Mouse (Mus musculus): Measurements from ENCODE around the gene Cog2. TPM values are rescaled to one million over a fixed set of nuclear protein-coding genes. Genes with fewer than 3 reads are reported as not detected.

The Cog2 gene
- polyA plus RNA-seq, 1 experiment from 2014 or later, result 30.4 TPM

DNA sequence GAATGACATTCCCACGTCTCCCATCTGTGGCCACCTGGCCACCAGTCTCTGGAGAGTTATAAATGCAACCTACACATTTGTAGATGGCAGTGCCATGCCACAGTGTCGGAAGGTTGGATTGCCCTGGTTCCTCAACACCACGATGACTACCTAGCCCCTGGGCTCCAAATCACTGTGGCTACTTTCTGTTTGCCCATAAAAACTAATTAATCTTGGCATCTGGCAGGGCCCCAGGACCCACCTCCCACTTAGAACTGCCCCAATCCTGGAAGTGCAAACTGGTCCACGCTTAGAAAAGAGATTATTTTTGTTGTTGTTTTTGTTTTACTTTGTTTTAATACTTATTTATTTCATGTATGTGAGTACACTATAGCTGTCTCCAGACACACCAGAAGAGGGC is 24.3 kb upstream of the Cog2 start:
- Histone ChIP-seq H3K4me2 (no peak overlapping the region), H3K36me3 (no peaks in the 10 kb centered on the region), H3K9ac (replicated peaks) (no peak overlapping the region), H3K9me3 (replicated peaks) (no peaks in the 10 kb centered on the region), H3K27me3 (replicated peaks) (no peaks in the 10 kb centered on the region), H3K4me3 (replicated peaks) (no peak overlapping the region), H3K4me1 (no peaks in the 10 kb centered on the region), H3K27ac (replicated peaks) (no peak overlapping the region)
- WGBS, result 79% methylated on average over 4 of the region's 4 CpGs
- ATAC-seq (ENCODE audit: low FRiP score), result no peak

DNA sequence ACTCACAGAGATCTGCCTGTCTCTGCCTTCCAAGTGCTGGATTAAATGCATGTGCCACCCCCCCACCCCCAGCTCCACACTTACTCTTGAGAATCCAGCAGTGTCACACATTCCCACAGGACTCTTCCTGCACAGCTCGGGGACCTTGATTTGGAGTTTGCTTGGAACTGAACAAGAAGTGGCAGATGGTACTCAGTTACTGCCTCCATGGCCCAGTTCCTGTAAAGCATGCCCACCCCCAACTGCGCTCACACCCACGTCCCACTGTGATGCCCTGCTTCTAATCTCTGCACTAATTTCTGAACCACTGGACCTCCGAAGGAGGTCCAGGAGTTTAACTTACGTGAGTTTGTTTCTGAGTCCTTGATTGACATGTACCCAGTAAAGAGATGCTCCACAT is 23.7 kb upstream of the Cog2 start:
- no peaks in the 10 kb centered on the region for H3K9me3 ChIP-seq (replicated peaks)
- H3K4me2 ChIP-seq, result no peak overlapping the region
- no peaks in the 10 kb centered on the region for H3K27me3 ChIP-seq (replicated peaks)
- no peaks in the 10 kb centered on the region for H3K4me1 ChIP-seq
- H3K36me3 ChIP-seq, result no peaks in the 10 kb centered on the region
- H3K27ac ChIP-seq (replicated peaks), result no peak overlapping the region
- H3K9ac ChIP-seq (replicated peaks), result no peak overlapping the region
- ATAC-seq (ENCODE audit: low FRiP score), result no peak
- no peak overlapping the region for H3K4me3 ChIP-seq (replicated peaks)
- WGBS, result 92% methylated on average over 5 of the region's 5 CpGs

DNA sequence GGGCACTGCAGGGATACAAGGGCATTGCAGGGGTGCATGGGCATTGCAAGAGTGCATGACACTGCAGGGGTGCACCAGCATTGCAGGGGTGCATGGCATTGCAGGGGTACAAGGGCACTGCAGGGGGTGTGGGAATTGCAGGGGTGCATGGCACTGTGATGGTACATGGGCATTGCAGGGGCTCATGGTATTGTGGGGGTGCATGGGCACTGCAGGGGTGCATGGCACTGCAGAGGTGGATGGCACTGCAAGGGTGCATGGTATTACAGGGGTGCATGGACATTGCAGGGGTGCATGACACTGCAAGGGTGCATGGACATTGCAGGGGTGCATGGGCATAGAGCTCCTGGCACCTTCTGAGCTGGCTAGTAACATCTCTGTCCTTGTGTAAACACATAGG is 22.2 kb upstream of the Cog2 start:
- H3K4me1 ChIP-seq, result no peaks in the 10 kb centered on the region
- H3K4me2 ChIP-seq, result no peak overlapping the region
- no peaks in the 10 kb centered on the region for H3K9me3 ChIP-seq (replicated peaks)
- H3K27ac ChIP-seq (replicated peaks), result no peak overlapping the region
- ATAC-seq (ENCODE audit: low FRiP score), result no peak
- H3K4me3 ChIP-seq (replicated peaks), result no peak overlapping the region
- no peaks in the 10 kb centered on the region for H3K36me3 ChIP-seq
- H3K27me3 ChIP-seq (replicated peaks), result no peaks in the 10 kb centered on the region
- no peak overlapping the region for H3K9ac ChIP-seq (replicated peaks)

DNA sequence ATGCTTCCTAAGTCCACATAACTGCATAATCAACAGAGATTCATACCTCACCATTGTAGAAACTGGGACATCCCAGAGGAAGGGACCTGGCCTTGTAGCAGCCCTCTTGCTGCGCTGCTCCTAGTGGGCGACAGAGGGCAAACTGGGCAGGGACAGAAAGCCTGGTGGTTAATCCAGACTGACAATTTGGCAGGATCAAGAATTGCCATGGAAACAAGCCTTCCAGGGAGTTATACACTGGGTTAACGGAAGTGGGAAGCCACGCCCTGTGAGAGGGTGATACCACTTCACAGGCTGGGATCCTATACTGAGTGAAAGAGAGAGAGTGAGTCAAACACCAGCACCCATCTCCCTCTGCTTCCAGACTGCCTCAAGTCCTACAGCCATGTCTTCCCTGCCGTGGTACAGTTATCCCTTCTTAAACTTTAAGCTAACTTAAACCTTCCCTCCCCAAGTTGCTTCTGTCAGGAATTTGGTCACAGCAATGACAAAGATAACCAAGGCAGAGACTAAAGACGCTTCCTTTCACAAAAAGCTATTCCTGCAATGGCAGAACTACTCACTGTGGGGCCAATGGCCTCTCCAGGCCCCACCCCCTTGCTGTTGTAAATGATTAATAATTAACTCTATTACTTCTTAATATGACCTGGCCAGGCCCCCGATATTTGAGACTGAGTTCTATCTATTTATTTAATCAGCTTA is 21.2 kb upstream of the Cog2 start:
- no peak overlapping the region for H3K9ac ChIP-seq (replicated peaks)
- 52% methylated on average over 7 of the region's 7 CpGs for WGBS
- H3K4me2 ChIP-seq, result no peak overlapping the region
- no peaks in the 10 kb centered on the region for H3K4me1 ChIP-seq
- no peak overlapping the region for H3K27ac ChIP-seq (replicated peaks)
- H3K36me3 ChIP-seq, result no peaks in the 10 kb centered on the region
- H3K27me3 ChIP-seq (replicated peaks), result no peaks in the 10 kb centered on the region
- no peak overlapping the region for H3K4me3 ChIP-seq (replicated peaks)
- no peak for ATAC-seq (ENCODE audit: low FRiP score)
- no peaks in the 10 kb centered on the region for H3K9me3 ChIP-seq (replicated peaks)

DNA sequence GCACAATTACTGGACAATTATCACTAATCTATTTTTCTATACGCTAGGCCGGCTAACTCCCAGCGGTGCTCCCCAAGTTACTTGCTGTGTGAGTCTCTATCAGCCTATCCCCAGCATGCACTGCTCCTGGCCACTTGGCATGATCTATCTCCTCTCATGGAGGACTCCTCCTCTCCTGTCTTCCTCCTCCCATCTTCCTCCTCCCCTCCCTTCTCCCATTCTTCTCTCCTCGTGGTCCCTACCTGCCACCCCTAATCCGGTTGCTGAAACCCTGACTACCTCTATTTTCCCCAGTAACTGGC is 20.7 kb upstream of the Cog2 start:
- no peaks in the 10 kb centered on the region for H3K27me3 ChIP-seq (replicated peaks)
- no peaks in the 10 kb centered on the region for H3K9me3 ChIP-seq (replicated peaks)
- no peak for ATAC-seq (ENCODE audit: low FRiP score)
- no peaks in the 10 kb centered on the region for H3K4me1 ChIP-seq
- H3K27ac ChIP-seq (replicated peaks), result no peak overlapping the region
- H3K4me3 ChIP-seq (replicated peaks), result no peak overlapping the region
- H3K9ac ChIP-seq (replicated peaks), result no peak overlapping the region
- 75% methylated on average over 5 of the region's 5 CpGs for WGBS
- H3K4me2 ChIP-seq, result no peak overlapping the region
- no peaks in the 10 kb centered on the region for H3K36me3 ChIP-seq

DNA sequence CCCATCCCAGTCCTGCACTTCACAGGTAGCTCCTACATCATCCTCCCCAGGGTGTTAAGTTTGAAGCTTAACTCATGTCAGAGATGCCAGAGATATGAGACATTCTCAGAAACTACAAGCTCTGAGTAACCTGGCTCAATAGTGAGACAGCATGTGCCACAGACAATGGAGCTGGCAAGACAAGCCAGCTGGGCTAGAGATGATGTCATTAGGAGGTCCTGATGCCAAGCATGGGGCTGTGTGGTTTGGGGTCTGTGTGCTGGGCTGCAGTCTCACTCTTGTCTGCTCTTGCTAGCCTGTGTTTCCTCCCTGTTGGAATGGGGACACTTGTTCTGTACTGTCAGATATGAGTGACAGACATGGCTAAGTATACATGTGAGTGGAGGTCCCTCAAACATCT is 14.9 kb upstream of the Cog2 start:
- no peaks in the 10 kb centered on the region for H3K9me3 ChIP-seq (replicated peaks)
- no peak overlapping the region for H3K4me3 ChIP-seq (replicated peaks)
- H3K36me3 ChIP-seq, result no peaks in the 10 kb centered on the region
- H3K4me1 ChIP-seq, result no peaks in the 10 kb centered on the region
- H3K27ac ChIP-seq (replicated peaks), result no peak overlapping the region
- H3K9ac ChIP-seq (replicated peaks), result no peak overlapping the region
- H3K27me3 ChIP-seq (replicated peaks), result no peaks in the 10 kb centered on the region; the same call in 1 of the 2 replicates
- no peak overlapping the region for H3K4me2 ChIP-seq
- ATAC-seq (ENCODE audit: low FRiP score), result no peak

DNA sequence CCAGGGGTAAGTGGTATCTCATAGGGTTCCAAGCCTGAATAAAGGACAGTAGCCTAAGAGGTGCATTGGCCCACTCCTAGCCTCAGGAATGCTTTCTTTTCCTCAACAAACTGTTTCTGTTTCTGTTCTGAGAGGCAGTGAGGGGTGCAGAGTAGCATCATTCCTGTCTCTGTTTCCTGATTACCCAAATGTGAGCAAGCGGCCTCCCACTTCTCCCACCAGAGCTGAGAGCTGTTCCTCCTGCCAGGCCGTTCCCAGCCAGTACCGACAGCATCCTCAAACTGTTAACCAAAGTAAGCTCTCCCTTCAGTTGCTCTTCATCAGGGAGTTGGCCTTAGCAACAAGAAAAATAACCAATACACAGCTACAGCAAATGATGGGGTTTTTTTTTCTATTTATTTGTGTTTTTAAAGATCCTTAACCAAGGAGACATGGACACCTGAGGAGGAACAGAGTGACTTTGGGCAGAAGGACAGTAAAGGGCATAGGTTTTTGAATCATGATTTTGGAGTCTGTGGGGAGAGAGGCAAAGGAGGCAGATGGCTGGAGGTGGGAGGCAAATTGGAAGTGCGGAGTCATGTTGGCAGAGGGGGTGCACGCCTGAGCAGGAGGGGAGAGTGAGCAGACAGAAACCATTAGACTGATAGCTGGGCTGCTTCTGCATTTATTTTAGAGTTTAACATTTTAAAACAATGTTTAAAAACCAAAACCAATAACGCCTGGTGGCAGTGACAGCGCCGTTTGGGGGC is 12.8 kb upstream of the Cog2 start:
- ATAC-seq (ENCODE audit: low FRiP score), result no peak
- Histone ChIP-seq H3K9ac (replicated peaks) (no peak overlapping the region), H3K9me3 (replicated peaks) (no peaks in the 10 kb centered on the region), H3K4me1 (no peaks in the 10 kb centered on the region), H3K27ac (replicated peaks) (no peak overlapping the region), H3K4me2 (no peak overlapping the region), H3K4me3 (replicated peaks) (no peak overlapping the region), H3K27me3 (replicated peaks) (no peaks in the 10 kb centered on the region; the same call in none of the 2 replicates), H3K36me3 (no peaks in the 10 kb centered on the region)
- WGBS, result 78% methylated on average over 8 of the region's 8 CpGs

DNA sequence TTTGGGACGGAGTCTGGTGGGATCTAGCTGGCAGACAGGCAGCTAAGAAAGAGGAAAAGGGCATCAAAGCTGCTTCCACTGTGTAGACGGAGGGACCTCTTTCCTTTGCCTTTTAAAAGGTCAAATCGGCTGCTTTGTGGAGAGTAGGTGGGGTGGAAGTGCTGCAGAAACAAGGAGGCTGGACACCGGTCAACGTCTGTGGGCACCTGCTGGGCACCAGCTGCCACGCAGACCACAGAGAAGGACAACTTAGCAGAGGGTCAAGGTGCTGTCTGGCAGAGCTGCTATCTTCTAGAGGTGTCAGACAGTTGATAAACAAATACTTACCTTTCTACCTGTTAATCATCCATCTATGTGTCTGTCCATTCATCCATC is 12.3 kb upstream of the Cog2 start:
- H3K27me3 ChIP-seq (replicated peaks), result no peaks in the 10 kb centered on the region; the same call in none of the 2 replicates
- H3K9ac ChIP-seq (replicated peaks), result no peak overlapping the region
- H3K36me3 ChIP-seq, result no peaks in the 10 kb centered on the region
- H3K4me1 ChIP-seq, result no peaks in the 10 kb centered on the region
- 62% methylated on average over 6 of the region's 6 CpGs for WGBS
- no peaks in the 10 kb centered on the region for H3K9me3 ChIP-seq (replicated peaks)
- no peak overlapping the region for H3K4me3 ChIP-seq (replicated peaks)
- no peak overlapping the region for H3K27ac ChIP-seq (replicated peaks)
- no peak for ATAC-seq (ENCODE audit: low FRiP score)
- H3K4me2 ChIP-seq, result no peak overlapping the region

DNA sequence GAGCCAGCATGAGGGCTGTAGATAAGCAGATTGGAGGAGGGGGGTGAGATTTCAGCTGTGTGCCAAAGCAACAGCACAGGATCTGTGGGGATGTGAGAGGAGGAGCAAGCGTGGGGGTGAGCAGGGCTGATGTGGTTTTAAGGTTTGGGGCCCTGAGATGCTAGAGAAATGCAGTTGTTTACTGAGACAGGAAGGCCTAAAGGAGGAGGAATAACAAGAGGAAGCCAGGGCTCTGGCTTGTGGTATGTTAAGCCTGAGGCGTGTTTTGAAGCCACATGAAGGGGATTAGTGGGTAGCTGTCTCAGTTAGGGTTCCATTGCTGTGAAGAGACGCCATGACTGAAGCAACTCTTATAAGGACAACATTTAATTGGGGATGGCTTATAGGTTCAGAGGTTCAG is 11.4 kb upstream of the Cog2 start:
- ATAC-seq (ENCODE audit: low FRiP score), result no peak
- no peak overlapping the region for H3K27ac ChIP-seq (replicated peaks)

DNA sequence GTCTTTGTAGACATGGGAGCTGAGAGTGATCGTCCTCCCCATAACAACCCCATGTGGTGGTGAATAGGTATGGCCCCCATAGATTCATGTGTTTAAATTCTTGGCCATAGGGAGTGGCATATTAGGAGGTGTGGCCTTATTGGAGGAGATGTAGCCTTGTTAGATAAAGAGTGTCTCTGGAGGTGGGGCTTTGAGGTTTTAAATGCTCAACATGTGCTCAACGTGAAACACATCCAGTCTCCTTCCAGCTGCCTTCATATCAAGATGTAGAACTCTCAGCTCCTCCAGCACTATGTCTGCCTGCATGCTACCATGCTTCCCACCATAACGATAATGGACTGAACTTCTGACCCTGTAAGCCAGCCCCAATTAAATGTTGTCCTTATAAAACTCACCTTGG is 4.5 kb upstream of the Cog2 start:
- no peak overlapping the region for H3K9ac ChIP-seq (replicated peaks)
- H3K4me1 ChIP-seq, result peaks cover 2% of the 10 kb centered on the region; the same call in 1 of the 2 replicates
- ATAC-seq (ENCODE audit: low FRiP score), result no peak
- no peak overlapping the region for H3K4me3 ChIP-seq (replicated peaks)
- H3K27me3 ChIP-seq (replicated peaks), result peaks cover 21% of the 10 kb centered on the region
- no peaks in the 10 kb centered on the region for H3K9me3 ChIP-seq (replicated peaks)
- H3K36me3 ChIP-seq, result no peaks in the 10 kb centered on the region
- WGBS, result 72% methylated on average over 3 of the region's 3 CpGs
- no peak overlapping the region for H3K4me2 ChIP-seq
- H3K27ac ChIP-seq (replicated peaks), result no peak overlapping the region

More for the DNA sequence above, 11.4 kb upstream of the Cog2 start:
- Histone ChIP-seq H3K4me3 (replicated peaks) (no peak overlapping the region), H3K36me3 (no peaks in the 10 kb centered on the region), H3K27me3 (replicated peaks) (no peaks in the 10 kb centered on the region; the same call in none of the 2 replicates), H3K4me1 (no peaks in the 10 kb centered on the region), H3K9me3 (replicated peaks) (no peaks in the 10 kb centered on the region), H3K9ac (replicated peaks) (no peak overlapping the region), H3K4me2 (no peak overlapping the region)
- WGBS, result 80% methylated on average over 3 of the region's 3 CpGs

DNA sequence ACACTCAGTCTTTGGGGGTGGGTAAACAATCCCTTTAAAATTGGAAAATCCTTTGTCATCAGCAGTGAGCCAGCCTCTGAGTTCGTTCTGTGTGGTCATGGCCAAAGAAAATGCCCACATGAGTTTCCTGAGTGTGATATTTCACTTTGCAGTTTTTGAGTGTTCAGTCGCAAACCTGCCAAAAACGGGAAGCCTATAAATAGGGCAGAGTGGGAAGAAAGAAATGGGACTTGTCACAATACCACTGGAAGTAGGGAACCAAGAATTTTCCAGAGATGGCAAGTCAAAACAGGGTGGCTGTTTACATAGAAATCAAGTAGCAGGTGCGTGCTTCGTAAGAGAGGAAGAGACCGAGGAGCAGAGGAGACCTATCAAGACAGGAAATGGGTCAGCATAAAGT is 4.0 kb upstream of the Cog2 start:
- H3K9ac ChIP-seq (replicated peaks), result no peak overlapping the region
- ATAC-seq (ENCODE audit: low FRiP score), result no peak
- H3K36me3 ChIP-seq, result no peaks in the 10 kb centered on the region
- H3K27ac ChIP-seq (replicated peaks), result no peak overlapping the region
- no peaks in the 10 kb centered on the region for H3K9me3 ChIP-seq (replicated peaks)
- no peak overlapping the region for H3K4me3 ChIP-seq (replicated peaks)
- WGBS, result 72% methylated on average over 6 of the region's 6 CpGs
- H3K27me3 ChIP-seq (replicated peaks), result peaks cover 21% of the 10 kb centered on the region
- peaks cover 7% of the 10 kb centered on the region for H3K4me1 ChIP-seq
- H3K4me2 ChIP-seq, result no peak overlapping the region

DNA sequence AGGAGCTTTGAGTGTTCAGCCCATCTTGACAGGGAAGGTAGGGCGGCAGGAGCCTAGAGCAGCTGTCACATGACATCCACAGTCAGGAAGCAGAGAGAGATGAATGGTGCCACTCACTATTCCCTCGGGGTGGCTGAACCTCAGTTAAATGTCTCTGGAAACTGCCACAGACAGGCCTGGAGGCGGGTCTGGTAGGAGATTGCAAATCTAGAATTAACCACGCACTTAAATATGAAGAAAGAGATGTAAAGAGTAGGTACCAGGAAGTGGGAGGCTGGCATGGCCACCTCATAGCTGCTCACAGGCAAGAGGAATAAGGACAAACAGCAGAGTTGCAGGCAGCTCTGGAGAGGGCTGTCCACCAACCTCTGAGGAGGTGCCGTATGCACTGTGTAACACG is 3.4 kb upstream of the Cog2 start:
- Histone ChIP-seq H3K9ac (replicated peaks) (no peak overlapping the region), H3K36me3 (no peaks in the 10 kb centered on the region), H3K27ac (replicated peaks) (no peak overlapping the region), H3K27me3 (replicated peaks) (peaks cover 21% of the 10 kb centered on the region), H3K9me3 (replicated peaks) (no peaks in the 10 kb centered on the region), H3K4me2 (no peak overlapping the region), H3K4me3 (replicated peaks) (no peak overlapping the region), H3K4me1 (peaks cover 13% of the 10 kb centered on the region)
- 71% methylated on average over 6 of the region's 6 CpGs for WGBS
- no peak for ATAC-seq (ENCODE audit: low FRiP score)

Data from neural tube, embryonic 15.5 days (tissue).